Mouse (Mus musculus) heart, adult 8-10 months (tissue): ENCODE data around the gene Cubn. TPM values are rescaled to one million over a fixed set of nuclear protein-coding genes. Genes with fewer than 3 reads are reported as not detected.

ENCODE experiments used
- DNase-seq: peaks from one replicate; pipeline ENCODE4 v3.0.0; 2022; ENCODE audit warnings: low spot score
- total RNA-seq, 4 experiments: library from RNA; stranded (reverse); gene quantifications; 2 replicates each; pipeline ENCODE4 v1.2.4; 2022

Gene Cubn
- total RNA-seq, result 1 to 10 TPM in 2 of 4 experiments, under 1 TPM in 2; 0.95 to 1.4 (median 1.1) TPM

GRCm38 (mm10) chr2:13491734-13492133 is at the start of gene Cubn:
TSS of gene Cubn (minus strand) at chr2:13491813.
- DNase-seq, result no peak

GRCm38 (mm10) chr2:13539860-13540259 is 48.2 kb upstream of the Cubn start:
- no peak for DNase-seq

DNA sequence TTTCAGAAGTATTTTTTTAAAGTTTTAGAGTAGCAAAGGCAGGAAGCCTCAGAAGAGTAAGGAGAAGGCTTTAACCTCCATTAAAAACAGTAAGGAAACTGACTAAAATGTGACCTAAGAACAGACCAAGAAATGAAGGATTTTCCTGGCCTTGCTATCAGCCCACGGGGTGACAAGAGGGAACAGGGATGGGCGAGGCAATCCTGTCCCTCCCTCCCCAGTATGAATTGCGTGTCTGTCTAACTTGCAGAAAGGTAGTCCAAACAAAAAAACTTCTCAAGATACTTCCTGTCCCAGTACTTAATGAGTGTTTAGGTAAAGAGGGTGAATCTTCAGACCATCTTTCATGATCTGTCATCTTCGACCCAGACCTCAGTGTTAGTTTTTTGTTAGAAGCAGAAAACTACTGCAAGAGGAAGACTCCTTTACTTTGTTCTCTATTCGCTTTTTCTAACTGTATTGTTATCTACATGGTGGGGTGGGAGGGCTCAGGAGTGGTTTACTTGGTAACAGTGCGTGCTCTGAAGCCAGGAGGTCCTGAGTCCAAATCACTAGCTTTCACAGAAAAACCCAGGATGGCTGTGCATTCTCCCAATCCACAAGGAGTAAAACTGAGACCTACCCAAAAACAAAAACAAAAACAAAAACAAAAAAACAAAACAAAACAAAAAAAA is 47.2 kb upstream of the Cubn start:
- no peak for DNase-seq

GRCm38 (mm10) chr2:13538258-13538657 is 46.6 kb upstream of the Cubn start:
- DNase-seq, result no peak

DNA sequence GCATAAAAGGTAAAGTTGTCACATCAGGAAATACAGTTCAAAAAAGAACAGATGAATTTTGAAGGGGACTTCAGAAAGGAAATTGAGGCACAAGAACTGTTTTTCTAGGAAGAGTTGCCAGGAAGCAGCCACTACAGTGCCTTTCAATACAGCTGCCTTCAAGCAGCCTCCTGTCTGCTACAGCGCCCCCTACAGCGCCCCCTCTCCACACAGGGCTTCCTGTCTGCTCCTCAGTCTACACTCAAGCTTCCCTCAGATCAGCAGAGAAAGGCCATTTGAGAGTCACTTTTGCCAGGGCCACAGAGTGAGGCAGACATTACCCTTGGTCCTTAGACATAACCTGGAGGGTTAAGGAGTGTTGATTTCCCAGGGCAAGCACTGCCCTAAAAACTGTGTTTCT is 46.1 kb upstream of the Cubn start:
- no peak for DNase-seq

DNA sequence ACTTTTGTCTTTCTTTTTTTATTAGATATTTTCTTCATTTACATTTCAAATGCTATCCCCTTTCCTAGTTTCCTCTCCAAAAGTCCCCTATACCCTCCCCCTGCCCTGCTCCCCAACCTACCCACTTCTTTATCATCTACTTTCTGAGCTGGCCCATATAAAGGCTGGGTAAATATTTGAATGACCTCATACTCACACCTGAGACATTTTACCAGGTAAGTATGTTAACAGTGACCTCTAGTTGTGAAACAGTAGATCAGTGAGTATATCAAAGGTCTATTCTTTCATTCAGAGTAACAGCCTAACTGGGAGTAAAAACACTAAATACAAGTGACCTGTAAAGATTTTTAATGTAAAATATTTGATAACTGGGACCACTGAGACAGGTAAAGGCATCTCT is 45.1 kb upstream of the Cubn start:
- no peak for DNase-seq

GRCm38 (mm10) chr2:13530639-13531038 is 39.0 kb upstream of the Cubn start:
- no peak for DNase-seq

GRCm38 (mm10) chr2:13529253-13529933 is 37.8 kb upstream of the Cubn start:
- DNase-seq, result no peak

GRCm38 (mm10) chr2:13527531-13527930 is 35.9 kb upstream of the Cubn start:
- DNase-seq, result no peak

- DNase-seq, result no peak
Observed at GRCm38 (mm10) chr2:13527125-13527524, 35.5 kb upstream of the Cubn start.

DNA sequence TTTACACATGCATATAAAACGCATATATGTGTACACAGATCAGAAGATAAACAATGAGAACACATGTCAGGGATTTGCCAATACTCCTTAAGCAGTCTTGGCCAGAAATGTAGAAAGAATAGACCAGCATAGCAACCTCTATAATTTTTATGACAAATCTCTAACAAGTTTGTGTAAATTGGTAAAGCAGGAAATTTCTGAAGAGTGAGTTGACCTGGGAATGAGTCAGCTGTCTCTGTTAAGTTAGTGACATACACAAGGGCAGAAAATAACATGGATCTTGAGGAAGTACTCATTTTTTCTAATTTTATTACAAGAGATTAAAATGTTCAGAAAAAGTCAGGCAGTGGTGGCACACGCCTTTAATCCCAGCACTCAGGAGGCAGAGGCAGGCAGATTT is 34.6 kb upstream of the Cubn start:
- DNase-seq, result no peak

DNA sequence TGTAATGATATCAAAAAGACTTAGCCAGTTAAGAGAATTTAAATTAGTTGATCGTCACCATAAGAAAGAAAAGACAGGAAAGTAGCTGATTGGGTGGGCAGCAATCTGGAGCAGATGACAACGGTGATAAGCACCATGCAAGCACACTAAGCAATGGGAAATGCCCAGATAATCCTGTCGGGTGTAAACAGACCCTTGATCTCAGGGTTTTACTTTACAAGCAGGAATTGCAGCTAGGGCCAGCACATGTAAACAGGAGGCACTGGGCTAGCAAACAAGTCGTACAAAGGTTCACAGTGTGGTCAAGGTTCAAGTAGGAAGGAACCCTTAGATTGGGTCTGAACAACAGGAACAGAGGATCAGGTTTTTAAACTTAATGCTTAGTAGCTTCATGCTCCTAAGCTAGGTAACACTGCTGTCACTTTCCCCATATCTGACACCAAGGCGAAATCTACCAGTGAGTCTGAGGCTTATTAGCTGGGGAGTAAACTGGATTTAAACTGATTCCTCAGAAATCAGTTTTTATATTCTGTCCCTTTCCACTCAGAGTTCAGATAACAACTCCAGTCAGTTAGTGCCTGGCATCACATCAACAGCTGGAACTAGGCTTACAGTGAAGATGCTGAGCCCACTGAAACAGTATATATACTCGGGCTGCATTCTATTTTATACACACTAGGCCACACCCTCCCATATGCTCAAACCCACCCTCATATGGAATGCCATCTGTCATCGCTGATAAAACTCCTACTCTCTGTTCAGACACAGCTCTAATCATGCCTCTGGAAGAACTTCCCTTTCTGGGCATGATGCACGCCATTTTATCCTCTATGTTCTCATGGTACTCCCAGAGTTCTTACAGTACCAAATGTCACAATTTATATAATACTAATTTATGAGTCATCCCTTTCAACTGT is 32.2 kb upstream of the Cubn start:
- no peak for DNase-seq

GRCm38 (mm10) chr2:13522106-13522505 is 30.5 kb upstream of the Cubn start:
- DNase-seq, result no peak

- DNase-seq, result no peak
Observed at GRCm38 (mm10) chr2:13514949-13515348, 23.3 kb upstream of the Cubn start.

DNA sequence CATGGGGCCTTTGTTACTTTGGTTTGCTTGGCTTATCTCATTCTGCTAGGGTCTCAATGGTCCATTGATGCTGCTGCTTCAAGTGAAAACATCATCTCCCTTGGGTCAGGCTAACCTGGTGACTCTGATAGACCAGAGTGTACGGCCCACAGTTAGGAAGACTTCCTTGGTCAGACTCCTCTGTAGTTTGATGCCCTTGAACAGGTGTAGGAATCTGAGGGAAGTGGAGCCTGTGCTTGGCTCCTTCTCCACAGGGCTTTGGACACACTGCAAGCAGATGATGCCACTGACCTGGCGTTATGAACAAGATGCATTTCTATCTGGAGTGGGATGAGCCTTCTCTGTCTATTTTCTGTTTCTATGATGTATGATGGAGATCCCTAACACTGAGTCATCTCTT is 11.1 kb upstream of the Cubn start:
- no peak for DNase-seq

- no peak for DNase-seq
Observed at GRCm38 (mm10) chr2:13501553-13501952, 9.9 kb upstream of the Cubn start.

DNA sequence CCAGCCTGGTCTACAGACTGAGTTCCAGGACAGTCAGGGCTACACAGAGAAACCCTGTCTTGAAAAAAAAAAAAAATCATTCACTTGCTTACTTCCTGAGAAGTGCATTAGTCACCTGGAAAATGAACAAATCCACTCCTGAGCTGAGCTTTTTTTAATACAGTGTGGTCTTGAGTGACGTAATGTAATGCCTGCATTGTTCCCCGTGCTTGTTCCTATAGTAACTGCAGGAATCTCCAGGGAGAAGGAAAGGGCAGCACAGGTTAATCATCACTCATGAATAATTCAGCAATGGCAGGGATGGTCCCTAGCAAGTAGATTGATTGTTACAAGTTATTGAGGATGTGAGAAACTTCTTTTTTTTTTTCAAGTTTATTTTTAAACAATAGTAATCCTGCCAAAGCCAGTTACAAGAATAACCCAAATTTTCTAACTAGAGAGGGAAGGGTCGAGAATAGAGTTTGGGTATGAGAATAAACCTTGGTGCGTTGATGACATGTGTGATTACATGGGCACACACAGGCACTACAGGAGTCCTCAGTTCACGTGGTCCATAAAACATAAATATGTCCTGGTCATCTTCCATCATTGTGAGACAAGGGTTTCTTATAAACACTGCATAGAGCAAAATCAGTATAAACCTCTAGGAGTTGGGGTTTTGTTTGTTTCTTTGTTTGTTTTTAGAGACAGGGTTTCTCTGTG is 8.8 kb upstream of the Cubn start:
- DNase-seq, result no peak

GRCm38 (mm10) chr2:13499196-13499595 is 7.6 kb upstream of the Cubn start:
- DNase-seq, result no peak

- no peak for DNase-seq
Observed at GRCm38 (mm10) chr2:13496087-13496486, 4.5 kb upstream of the Cubn start.

GRCm38 (mm10) chr2:13492927-13493326 is 1.3 kb upstream of the Cubn start:
- no peak for DNase-seq

DNA sequence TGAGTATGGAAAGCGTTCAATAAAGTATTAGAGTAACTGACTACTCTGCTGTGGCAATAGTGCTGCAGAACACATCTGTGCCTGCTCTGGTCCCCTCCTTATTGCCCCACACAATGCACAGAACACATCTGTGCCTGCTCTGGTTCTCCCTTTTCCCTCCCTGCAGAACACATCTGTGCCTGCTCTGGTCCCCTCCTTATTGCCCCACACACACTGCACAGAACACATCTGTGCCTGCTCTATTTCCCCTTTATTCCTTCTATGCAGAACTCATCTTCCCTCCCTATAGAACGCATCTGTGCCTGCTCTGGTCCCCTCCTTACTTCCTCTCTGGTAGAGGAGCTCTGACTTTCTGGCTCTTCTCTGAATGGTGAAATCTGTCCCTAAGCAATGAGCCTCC is 1.1 kb downstream of the Cubn start:
- DNase-seq, result no peak

DNA sequence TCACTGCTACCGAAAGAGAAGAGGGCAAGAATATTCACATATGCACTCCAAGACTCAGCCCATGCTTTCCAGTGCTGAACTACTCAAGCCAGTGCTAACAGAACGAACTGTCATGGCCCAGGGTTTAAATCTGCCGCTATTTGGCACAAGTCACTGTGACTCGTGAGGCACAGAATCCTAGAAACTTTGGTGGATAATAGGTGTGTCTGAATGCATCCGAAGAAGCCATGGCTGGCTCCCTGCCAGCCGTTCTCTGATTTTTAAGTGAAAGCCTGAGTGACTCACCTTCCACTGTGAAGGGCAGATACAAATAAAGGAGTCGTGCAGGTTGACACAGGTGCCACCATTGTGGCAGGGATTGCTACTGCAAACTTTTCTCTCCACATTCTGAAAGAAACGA is 5.1 kb downstream of the Cubn start:
- no peak for DNase-seq
